Mouse (Mus musculus) C2C12 (cell line): ENCODE data around the gene Rnf31.

Experiments
- CTCF ChIP-seq: IDR thresholded peaks from one replicate; pipeline ENCODE4 v1.5.1; 2011; ENCODE audit not compliant: control insufficient read depth, insufficient read depth, insufficient read length
- MAX ChIP-seq: IDR thresholded peaks from one replicate; pipeline ENCODE4 v1.6.1; 2011; ENCODE audit warnings: mild to moderate bottlenecking, control low read depth
- USF1 ChIP-seq: IDR thresholded peaks from one replicate; pipeline ENCODE4 v1.6.1; 2011; ENCODE audit warnings: low read depth, mild to moderate bottlenecking, control low read depth, moderate library complexity

- no peak for TF ChIP-seq CTCF
- TF ChIP-seq MAX = no peak
- TF ChIP-seq USF1 = no peak
Observed at GRCm38 (mm10) chr14:55589771-55590448, 1.6 kb upstream of the Rnf31 start.
